In the genomic region with DNA sequence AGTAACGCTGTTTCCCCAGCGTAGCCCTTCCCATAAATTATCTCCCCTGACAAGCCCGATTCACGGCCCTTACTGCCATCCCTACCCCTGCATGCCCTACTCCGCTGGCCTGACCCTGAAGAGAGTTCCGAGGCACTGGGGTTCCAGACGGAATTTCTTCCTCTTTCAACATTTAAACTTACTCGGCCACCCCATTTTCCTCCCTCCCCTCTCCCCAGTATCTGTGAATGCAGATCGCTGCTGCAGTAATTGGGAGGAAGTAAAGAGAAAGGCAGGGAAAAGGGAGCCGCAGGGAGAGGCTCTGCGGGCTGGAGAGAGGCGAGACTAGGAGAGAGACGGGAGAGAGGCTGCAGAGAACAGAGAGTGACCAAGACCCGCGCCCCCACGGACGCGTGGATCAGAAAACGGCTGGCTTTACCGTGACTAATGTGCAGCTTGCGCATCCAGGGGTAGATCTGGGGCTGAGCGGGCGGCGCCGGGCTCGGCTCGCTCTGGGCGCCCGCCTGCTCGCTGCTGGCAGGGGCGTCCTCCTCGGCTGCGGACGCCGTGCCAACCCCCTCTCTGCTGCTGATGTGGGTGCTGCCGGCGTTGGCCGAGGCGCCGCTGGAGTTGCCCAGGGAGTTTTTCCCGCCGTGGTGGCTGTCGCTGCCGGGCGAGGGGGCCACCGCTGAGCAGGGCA, we compare ENCODE assay signal across 8 mouse cellular contexts. TPM values are rescaled to one million over a fixed set of nuclear protein-coding genes. Genes with fewer than 3 reads are reported as not detected.
A peak's percentile ranks its signal among the peaks of the same experiment; 100 is the strongest.
DNase-seq lines count a peak whose midpoint lies in the region; ATAC-seq and TF ChIP-seq lines count a peak whose summit lies in the region.

No protein-coding gene starts in this region.

- peaks cover 32% of the 10 kb centered on the region for H3K27me3 ChIP-seq in liver, adult 2 months (ENCODE audit: control insufficient read depth, insufficient read depth, low read length)
- H3K27me3 ChIP-seq in forebrain, embryonic 14.5 days (replicated peaks; ENCODE audit: control insufficient read depth, insufficient read depth, low read length), result peaks cover 99% of the 10 kb centered on the region
- no peaks in the 10 kb centered on the region for H3K27me3 ChIP-seq in neural tube, embryonic 13.5 days

- 0 out of 2 replicates have a peak overlapping the region, but pooled peaks have one; percentile 20 for H3K4me2 ChIP-seq in forebrain, embryonic 14.5 days (ENCODE audit: low read length)
- H3K4me2 ChIP-seq in neural tube, embryonic 13.5 days, result peak overlapping the region; percentile 97

- no peak for DNase-seq in liver, adult 2 months (ENCODE audit: extremely low read depth, low read depth, low spot score)
- no peak for DNase-seq in liver
- no peak for DNase-seq in forebrain, embryonic 14.5 days (ENCODE audit: low spot score)
- DNase-seq in kidney, postnatal 14 days, result peak; percentile 60
- no peak for DNase-seq in cerebellum, adult 11-12 months
- no peak for DNase-seq in layer of hippocampus, adult 9-10 months (ENCODE audit: low spot score)

- peak overlapping the region; percentile 74 for H3K9ac ChIP-seq in liver, adult 2 months (ENCODE audit: low read depth, low read length)
- H3K9ac ChIP-seq in forebrain, embryonic 14.5 days (ENCODE audit: low read length), result no peak overlapping the region
- peak overlapping the region; percentile 100 for H3K9ac ChIP-seq in neural tube, embryonic 13.5 days

- H3K9me3 ChIP-seq in forebrain, embryonic 14.5 days (replicated peaks; ENCODE audit: control insufficient read depth, low read length), result no peaks in the 10 kb centered on the region
- H3K9me3 ChIP-seq in neural tube, embryonic 13.5 days, result no peaks in the 10 kb centered on the region

- TF ChIP-seq POLR2A in liver, adult 2 months (IDR thresholded peaks at IDR 0.05; ENCODE audit: extremely low read depth, insufficient read depth, low read length), result no peak

- no peak for TF ChIP-seq CTCF in liver, adult 2 months (IDR thresholded peaks at IDR 0.05; ENCODE audit: low read depth, low read length)

- no peak for ATAC-seq in forebrain, embryonic 14.5 days
- 0 out of 2 replicates have a peak, but pooled peaks have one; percentile 32 for ATAC-seq in neural tube, embryonic 13.5 days (ENCODE audit: low read depth)
- ATAC-seq in erythroid progenitor cell, adult 5-6 weeks (replicated peaks; ENCODE audit: low FRiP score, poor library complexity, severe bottlenecking), result no peak

- peak overlapping the region; percentile 26 for H3K27ac ChIP-seq in liver, adult 2 months (replicated peaks; ENCODE audit: insufficient read depth, low read depth, low read length)
- H3K27ac ChIP-seq in forebrain, embryonic 14.5 days (ENCODE audit: low read depth, low read length), result no peak overlapping the region
- H3K27ac ChIP-seq in neural tube, embryonic 13.5 days (replicated peaks), result peak overlapping the region; percentile 100

- H3K4me3 ChIP-seq in liver, adult 2 months (ENCODE audit: insufficient read depth, low read depth, low read length), result peak overlapping the region; percentile 60
- H3K4me3 ChIP-seq in forebrain, embryonic 14.5 days (ENCODE audit: low read depth, low read length), result no peak overlapping the region
- peak overlapping the region; percentile 96 for H3K4me3 ChIP-seq in neural tube, embryonic 13.5 days

- H3K36me3 ChIP-seq in liver, adult 2 months (ENCODE audit: control insufficient read depth, insufficient read depth, low read length), result no peaks in the 10 kb centered on the region
- no peaks in the 10 kb centered on the region for H3K36me3 ChIP-seq in forebrain, embryonic 14.5 days (ENCODE audit: control insufficient read depth, insufficient read depth, low read length)
- H3K36me3 ChIP-seq in neural tube, embryonic 13.5 days, result peaks cover 58% of the 10 kb centered on the region

- 4% methylated on average over 35 of the region's 46 CpGs for WGBS in liver, adult 2 months
- under 1% methylated on average over 40 of the region's 46 CpGs for WGBS in forebrain, embryonic 14.5 days
- 1% methylated on average over 46 of the region's 46 CpGs for WGBS in neural tube, embryonic 13.5 days

- H3K4me1 ChIP-seq in liver, adult 2 months (ENCODE audit: control insufficient read depth, insufficient read depth, low read length), result no peaks in the 10 kb centered on the region; the same call in 1 of the 2 replicates
- H3K4me1 ChIP-seq in forebrain, embryonic 14.5 days (ENCODE audit: control insufficient read depth, insufficient read depth, low read length), result no peaks in the 10 kb centered on the region
- H3K4me1 ChIP-seq in neural tube, embryonic 13.5 days (replicated peaks), result peaks cover 98% of the 10 kb centered on the region

- H3K79me2 ChIP-seq in liver, adult 2 months (ENCODE audit: control insufficient read depth, insufficient read depth, low read length), result no peaks in the 10 kb centered on the region

RNA-seq across cellular contexts. Expression of a gene that starts 0.9 kb away (rescaled TPM):
- total RNA-seq in liver, adult 2 months (2014; rRNA removed), result 0.28 and 0.40 TPM in 2 replicates
- polyA plus RNA-seq in liver, adult 2 months (2012; rRNA removed), result 0.10 and 0.16 TPM in 2 replicates
- polyA plus RNA-seq in forebrain, embryonic 14.5 days (2014; fragmentation: Nextera tagmentation; extraction: Ambion mirVana), result 0.26 TPM in 1 of 2 replicates, not detected in the other
- polyA plus RNA-seq in neural tube, embryonic 13.5 days (2015; fragmentation: Nextera tagmentation; extraction: Ambion mirVana), result 44.7 and 66.8 TPM in 2 replicates
- total RNA-seq in erythroid progenitor cell, adult 5-6 weeks (2015; ENCODE audit: low replicate concordance), result not detected in 2 replicates
- total RNA-seq in erythroid progenitor cell, adult 5-6 weeks (2017; ENCODE audit: low replicate concordance), result not detected in 2 replicates

RNA-seq across cellular contexts. Expression of a gene that starts 5.0 kb away (rescaled TPM):
- not detected in 2 replicates for total RNA-seq in liver, adult 2 months (2014; rRNA removed)
- polyA plus RNA-seq in liver, adult 2 months (2012; rRNA removed), result not detected in 2 replicates
- polyA plus RNA-seq in forebrain, embryonic 14.5 days (2014; fragmentation: Nextera tagmentation; extraction: Ambion mirVana), result not detected in 2 replicates
- polyA plus RNA-seq in neural tube, embryonic 13.5 days (2015; fragmentation: Nextera tagmentation; extraction: Ambion mirVana), result 20.3 and 25.8 TPM in 2 replicates
- total RNA-seq in erythroid progenitor cell, adult 5-6 weeks (2015; ENCODE audit: low replicate concordance), result not detected in 2 replicates
- not detected in 2 replicates for total RNA-seq in erythroid progenitor cell, adult 5-6 weeks (2017; ENCODE audit: low replicate concordance)

RNA-seq across cellular contexts. Expression of a gene that starts 9.6 kb away (rescaled TPM):
- 0.09 and 0.20 TPM in 2 replicates for total RNA-seq in liver, adult 2 months (2014; rRNA removed)
- polyA plus RNA-seq in liver, adult 2 months (2012; rRNA removed), result 0.20 and 0.42 TPM in 2 replicates
- not detected in 2 replicates for polyA plus RNA-seq in forebrain, embryonic 14.5 days (2014; fragmentation: Nextera tagmentation; extraction: Ambion mirVana)
- 13.9 and 16.4 TPM in 2 replicates for polyA plus RNA-seq in neural tube, embryonic 13.5 days (2015; fragmentation: Nextera tagmentation; extraction: Ambion mirVana)
- total RNA-seq in erythroid progenitor cell, adult 5-6 weeks (2015; ENCODE audit: low replicate concordance), result not detected in 2 replicates
- total RNA-seq in erythroid progenitor cell, adult 5-6 weeks (2017; ENCODE audit: low replicate concordance), result 0.45 TPM in 1 of 2 replicates, not detected in the other

RNA-seq across cellular contexts. Expression of a gene that starts 9.6 kb away (rescaled TPM):
- total RNA-seq in liver, adult 2 months (2014; rRNA removed), result not detected in 2 replicates
- polyA plus RNA-seq in liver, adult 2 months (2012; rRNA removed), result not detected in 2 replicates
- not detected in 2 replicates for polyA plus RNA-seq in forebrain, embryonic 14.5 days (2014; fragmentation: Nextera tagmentation; extraction: Ambion mirVana)
- not detected in 2 replicates for polyA plus RNA-seq in neural tube, embryonic 13.5 days (2015; fragmentation: Nextera tagmentation; extraction: Ambion mirVana)
- not detected in 2 replicates for total RNA-seq in erythroid progenitor cell, adult 5-6 weeks (2015; ENCODE audit: low replicate concordance)
- not detected in 2 replicates for total RNA-seq in erythroid progenitor cell, adult 5-6 weeks (2017; ENCODE audit: low replicate concordance)

RNA-seq across cellular contexts. Expression of a gene that starts 12.0 kb away (rescaled TPM):
- total RNA-seq in liver, adult 2 months (2014; rRNA removed), result 0.28 TPM in 1 of 2 replicates, not detected in the other
- polyA plus RNA-seq in liver, adult 2 months (2012; rRNA removed), result 0.23 and 0.39 TPM in 2 replicates
- not detected in 2 replicates for polyA plus RNA-seq in forebrain, embryonic 14.5 days (2014; fragmentation: Nextera tagmentation; extraction: Ambion mirVana)
- polyA plus RNA-seq in neural tube, embryonic 13.5 days (2015; fragmentation: Nextera tagmentation; extraction: Ambion mirVana), result 5.7 and 5.8 TPM in 2 replicates
- total RNA-seq in erythroid progenitor cell, adult 5-6 weeks (2015; ENCODE audit: low replicate concordance), result not detected in 2 replicates
- not detected in 2 replicates for total RNA-seq in erythroid progenitor cell, adult 5-6 weeks (2017; ENCODE audit: low replicate concordance)

Comparison
In these comparisons a context has a peak if more than half of its experiments do, and no peak if none do; other contexts are left out.
1. RNA of a gene that starts 0.9 kb away (polyA plus RNA-seq): 44.7 to 66.8 TPM in neural tube, embryonic 13.5 days; 0.10 to 0.16 TPM in liver, adult 2 months and 0.26 TPM in forebrain, embryonic 14.5 days; every median in the first group is over 10 times any median in the second.
2. RNA of a gene that starts 5.0 kb away (polyA plus RNA-seq): 20.3 to 25.8 TPM in neural tube, embryonic 13.5 days; not detected in liver, adult 2 months and not detected in forebrain, embryonic 14.5 days; every median in the first group is over 10 times any median in the second.
3. RNA of a gene that starts 9.6 kb away (polyA plus RNA-seq): 13.9 to 16.4 TPM in neural tube, embryonic 13.5 days; 0.20 to 0.42 TPM in liver, adult 2 months and not detected in forebrain, embryonic 14.5 days; every median in the first group is over 10 times any median in the second.